Mouse (Mus musculus): ENCODE measurements around the gene Mpzl3. TPM values are rescaled to one million over a fixed set of nuclear protein-coding genes. Genes with fewer than 3 reads are reported as not detected.

Mpzl3 gene
- polyA plus RNA-seq, 1 experiment, result 0.47 TPM

DNA sequence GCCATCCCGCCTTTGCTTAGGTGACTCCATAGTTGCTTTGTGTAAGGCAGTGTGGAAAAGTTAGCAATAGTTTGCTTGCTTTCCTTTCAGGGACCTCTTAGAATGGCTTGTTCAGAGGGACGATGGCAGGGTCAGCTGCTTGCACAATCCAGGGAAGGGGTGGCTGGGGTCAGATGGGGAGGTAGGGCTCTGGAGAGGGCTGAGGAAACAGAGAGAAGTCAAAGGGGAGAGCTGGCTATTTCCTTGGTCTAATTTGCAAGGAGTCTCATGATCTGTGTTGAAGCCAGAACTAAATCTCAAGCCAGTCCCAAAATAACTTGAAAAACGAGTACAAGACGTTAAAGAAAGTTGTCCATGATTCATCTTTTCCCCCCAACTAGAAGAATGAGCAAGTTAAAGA, 37.7 kb downstream of the Mpzl3 start:
- TF ChIP-seq E2F4 (IDR thresholded peaks at IDR 0.05; ENCODE audit: insufficient read depth) (no peak), USF1 (IDR thresholded peaks at IDR 0.05; ENCODE audit: low read depth) (no peak), REST (IDR thresholded peaks at IDR 0.05; ENCODE audit: insufficient read depth, insufficient read length) (no peak), POLR2AphosphoS2 (IDR thresholded peaks at IDR 0.05; ENCODE audit: insufficient read length, low read depth) (no peak), TCF3 (IDR thresholded peaks at IDR 0.05; ENCODE audit: insufficient read length, low read depth) (no peak)

DNA sequence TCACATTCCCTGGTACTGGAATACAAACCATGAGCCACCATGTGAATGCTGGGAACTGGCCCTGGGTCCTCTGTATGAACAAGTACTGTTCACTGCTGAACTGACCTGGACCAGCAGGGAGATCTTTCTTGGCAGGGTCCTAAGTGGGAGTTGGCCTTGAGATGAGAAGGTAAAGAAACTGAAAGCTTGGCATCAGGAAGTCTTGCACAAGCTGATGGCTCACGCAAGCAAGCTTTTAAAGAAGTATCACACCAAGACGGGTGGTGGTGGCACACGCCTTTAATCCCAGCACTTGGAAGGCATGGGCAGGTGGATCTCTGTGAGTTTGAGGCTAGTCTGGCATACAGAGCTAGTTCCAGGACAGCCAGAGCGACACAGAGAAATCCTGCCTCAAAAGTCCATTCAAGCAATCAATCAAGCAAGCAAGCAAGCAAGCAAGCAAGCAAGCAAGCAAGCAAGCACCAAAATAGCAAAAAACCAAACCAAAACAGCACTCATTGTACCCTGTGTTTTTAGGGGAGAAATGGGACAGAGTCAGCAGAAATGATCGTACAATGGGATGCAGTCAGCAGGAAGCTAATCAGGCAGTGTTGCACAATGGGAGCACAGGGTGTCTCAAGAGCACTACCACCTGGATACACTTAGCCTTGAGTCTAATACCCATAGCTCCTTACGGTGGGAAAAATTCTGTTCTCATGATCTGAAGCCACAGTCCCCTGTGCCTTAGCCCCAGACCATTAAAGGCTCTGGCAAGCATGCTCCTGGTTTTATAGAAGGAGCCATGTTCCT, 40.4 kb downstream of the Mpzl3 start:
- Histone ChIP-seq H3K36me3 (ENCODE audit: control insufficient read depth, insufficient read depth) (no peaks in the 10 kb centered on the region), H3ac (ENCODE audit: control insufficient read depth, insufficient read length) (no peak overlapping the region), H3K27me3 (ENCODE audit: control insufficient read depth, insufficient read depth, insufficient read length) (peaks cover 83% of the 10 kb centered on the region), H3K79me2 (ENCODE audit: control insufficient read depth, insufficient read depth) (no peaks in the 10 kb centered on the region), H3K4me3 (no peak overlapping the region), H3K4me2 (ENCODE audit: low read depth) (no peak overlapping the region)
- TF ChIP-seq CEBPB (IDR thresholded peaks at IDR 0.05; ENCODE audit: insufficient read depth, poor library complexity, severe bottlenecking), result no peak
- TF ChIP-seq MYOG (IDR thresholded peaks at IDR 0.05; ENCODE audit: control insufficient read depth in 1 of 3, insufficient read depth in 1 of 3, insufficient read length in 2 of 3, low read depth in 2 of 3), result no peak
- no peak for TF ChIP-seq SRF (IDR thresholded peaks at IDR 0.05; ENCODE audit: control insufficient read depth, insufficient read length, low read depth)

More for the DNA sequence above, 37.7 kb downstream of the Mpzl3 start:
- no peak overlapping the region for H3ac ChIP-seq (ENCODE audit: control insufficient read depth, insufficient read length)
- H3K79me2 ChIP-seq (ENCODE audit: control insufficient read depth, insufficient read depth), result no peaks in the 10 kb centered on the region
- H3K27me3 ChIP-seq (ENCODE audit: control insufficient read depth, insufficient read depth, insufficient read length), result peaks cover 68% of the 10 kb centered on the region
- H3K36me3 ChIP-seq (ENCODE audit: control insufficient read depth, insufficient read depth), result no peaks in the 10 kb centered on the region
- H3K4me3 ChIP-seq, result no peak overlapping the region
- no peak overlapping the region for H3K4me2 ChIP-seq (ENCODE audit: low read depth)

DNA sequence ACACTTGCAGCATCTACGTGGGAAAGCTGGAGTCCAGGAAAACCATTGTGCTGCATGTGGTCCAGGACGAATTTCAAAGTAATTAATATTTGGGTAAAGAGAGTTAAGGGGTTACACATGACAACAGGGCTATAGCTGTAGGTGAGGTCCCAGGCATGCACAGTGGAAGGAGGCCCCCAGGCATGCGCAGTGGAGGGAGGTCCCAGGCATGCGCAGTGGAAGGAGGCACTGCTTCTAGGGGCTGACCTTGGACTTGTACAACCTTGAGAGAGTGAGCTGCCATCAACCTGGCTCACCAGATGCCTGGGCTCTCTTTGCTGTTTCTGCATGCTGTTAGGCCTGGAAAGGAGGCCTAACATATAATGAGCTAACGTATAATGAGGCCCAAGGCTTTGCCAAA, 42.9 kb downstream of the Mpzl3 start:
- no peaks in the 10 kb centered on the region for H3K79me2 ChIP-seq (ENCODE audit: control insufficient read depth, insufficient read depth)
- no peaks in the 10 kb centered on the region for H3K36me3 ChIP-seq (ENCODE audit: control insufficient read depth, insufficient read depth)
- TF ChIP-seq MYOG (IDR thresholded peaks at IDR 0.05; ENCODE audit: control insufficient read depth in 1 of 3, insufficient read depth in 1 of 3, insufficient read length in 2 of 3, low read depth in 2 of 3), result no peak
- no peak for TF ChIP-seq REST (IDR thresholded peaks at IDR 0.05; ENCODE audit: insufficient read depth, insufficient read length)
- no peak for TF ChIP-seq MYOD1 (IDR thresholded peaks at IDR 0.05; ENCODE audit: control insufficient read depth in 1 of 3, insufficient read length in 2 of 3, low read depth in 2 of 3)
- no peak for TF ChIP-seq POLR2AphosphoS2 (IDR thresholded peaks at IDR 0.05; ENCODE audit: insufficient read length, low read depth)
- TF ChIP-seq E2F4 (IDR thresholded peaks at IDR 0.05; ENCODE audit: insufficient read depth), result no peak
- TF ChIP-seq MAX (IDR thresholded peaks at IDR 0.05; ENCODE audit: low read depth), result no peak
- TF ChIP-seq USF1 (IDR thresholded peaks at IDR 0.05; ENCODE audit: low read depth), result no peak
- TF ChIP-seq CEBPB (IDR thresholded peaks at IDR 0.05; ENCODE audit: insufficient read depth, poor library complexity, severe bottlenecking), result no peak
- no peak for TF ChIP-seq POLR2A (IDR thresholded peaks at IDR 0.05; ENCODE audit: insufficient read length, low read depth)
- TF ChIP-seq SRF (IDR thresholded peaks at IDR 0.05; ENCODE audit: control insufficient read depth, insufficient read length, low read depth), result no peak
- no peak for TF ChIP-seq TCF3 (IDR thresholded peaks at IDR 0.05; ENCODE audit: insufficient read length, low read depth)
- TF ChIP-seq TCF12 (IDR thresholded peaks at IDR 0.05; ENCODE audit: insufficient read depth, poor library complexity, severe bottlenecking), result no peak
- H3K4me2 ChIP-seq (ENCODE audit: low read depth), result no peak overlapping the region
- H3ac ChIP-seq (ENCODE audit: control insufficient read depth, insufficient read length), result no peak overlapping the region
- no peak overlapping the region for H3K4me3 ChIP-seq
- peaks cover 70% of the 10 kb centered on the region for H3K27me3 ChIP-seq (ENCODE audit: control insufficient read depth, insufficient read depth, insufficient read length)

DNA sequence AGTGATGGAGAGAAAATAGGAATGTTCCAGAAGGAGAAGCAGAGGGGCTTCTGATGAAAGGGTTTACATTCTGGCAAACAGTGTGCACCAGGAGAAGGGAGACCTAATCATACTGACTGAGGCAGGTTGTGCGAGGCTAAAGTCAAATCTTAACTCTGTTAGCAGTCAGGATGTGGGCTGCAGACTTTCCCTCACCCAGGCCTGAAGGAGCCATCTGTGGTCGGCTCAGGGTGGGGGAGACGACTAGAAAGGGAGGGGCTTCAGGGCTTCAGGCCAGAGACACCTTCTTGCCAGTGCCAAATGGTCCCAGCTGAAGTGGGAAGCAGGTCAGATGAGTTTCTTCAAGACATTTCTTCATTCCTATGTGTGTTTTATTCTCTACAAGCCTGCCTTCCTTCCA, 43.4 kb downstream of the Mpzl3 start:
- H3K4me3 ChIP-seq, result no peak overlapping the region
- no peak overlapping the region for H3K4me2 ChIP-seq (ENCODE audit: low read depth)
- no peaks in the 10 kb centered on the region for H3K79me2 ChIP-seq (ENCODE audit: control insufficient read depth, insufficient read depth)
- H3K27me3 ChIP-seq (ENCODE audit: control insufficient read depth, insufficient read depth, insufficient read length), result peaks cover 65% of the 10 kb centered on the region
- no peak for TF ChIP-seq MYOD1 (IDR thresholded peaks at IDR 0.05; ENCODE audit: control insufficient read depth in 1 of 3, insufficient read length in 2 of 3, low read depth in 2 of 3)
- TF ChIP-seq POLR2AphosphoS2 (IDR thresholded peaks at IDR 0.05; ENCODE audit: insufficient read length, low read depth), result no peak
- no peak for TF ChIP-seq TCF12 (IDR thresholded peaks at IDR 0.05; ENCODE audit: insufficient read depth, poor library complexity, severe bottlenecking)
- TF ChIP-seq USF1 (IDR thresholded peaks at IDR 0.05; ENCODE audit: low read depth), result no peak
- H3ac ChIP-seq (ENCODE audit: control insufficient read depth, insufficient read length), result no peak overlapping the region
- H3K36me3 ChIP-seq (ENCODE audit: control insufficient read depth, insufficient read depth), result no peaks in the 10 kb centered on the region

DNA sequence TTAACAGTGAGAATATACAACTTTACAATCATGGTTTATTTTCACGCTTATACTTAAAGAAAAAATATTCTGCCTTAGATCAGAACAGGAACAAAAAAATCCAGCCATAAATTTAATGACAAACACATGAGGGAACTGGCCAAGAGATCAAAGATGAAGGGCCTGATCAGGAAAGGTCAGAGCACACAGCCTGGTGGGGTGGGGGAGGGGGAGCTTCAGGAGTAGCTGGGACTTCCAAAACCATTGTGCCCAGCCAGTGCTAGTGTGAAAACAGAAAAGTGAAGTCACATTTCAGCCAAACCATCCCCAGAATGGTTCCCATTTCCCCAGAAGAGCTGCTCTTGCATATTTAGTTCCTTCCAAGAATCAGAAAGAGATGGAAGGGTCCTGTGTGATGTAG, 47.5 kb downstream of the Mpzl3 start:
- peaks cover 59% of the 10 kb centered on the region for H3K27me3 ChIP-seq (ENCODE audit: control insufficient read depth, insufficient read depth, insufficient read length)
- H3K36me3 ChIP-seq (ENCODE audit: control insufficient read depth, insufficient read depth), result no peaks in the 10 kb centered on the region
- H3K79me2 ChIP-seq (ENCODE audit: control insufficient read depth, insufficient read depth), result no peaks in the 10 kb centered on the region
- H3ac ChIP-seq (ENCODE audit: control insufficient read depth, insufficient read length), result no peak overlapping the region
- H3K4me3 ChIP-seq, result no peak overlapping the region
- H3K4me2 ChIP-seq (ENCODE audit: low read depth), result no peak overlapping the region
- TF ChIP-seq CEBPB (IDR thresholded peaks at IDR 0.05; ENCODE audit: insufficient read depth, poor library complexity, severe bottlenecking) (no peak), E2F4 (IDR thresholded peaks at IDR 0.05; ENCODE audit: insufficient read depth) (no peak), USF1 (IDR thresholded peaks at IDR 0.05; ENCODE audit: low read depth) (no peak), MAX (IDR thresholded peaks at IDR 0.05; ENCODE audit: low read depth) (no peak), TCF12 (IDR thresholded peaks at IDR 0.05; ENCODE audit: insufficient read depth, poor library complexity, severe bottlenecking) (no peak), POLR2AphosphoS2 (IDR thresholded peaks at IDR 0.05; ENCODE audit: insufficient read length, low read depth) (no peak), POLR2A (IDR thresholded peaks at IDR 0.05; ENCODE audit: insufficient read length, low read depth) (no peak), TCF3 (IDR thresholded peaks at IDR 0.05; ENCODE audit: insufficient read length, low read depth) (no peak), SRF (IDR thresholded peaks at IDR 0.05; ENCODE audit: control insufficient read depth, insufficient read length, low read depth) (no peak), REST (IDR thresholded peaks at IDR 0.05; ENCODE audit: insufficient read depth, insufficient read length) (no peak), MYOG (IDR thresholded peaks at IDR 0.05; ENCODE audit: control insufficient read depth in 1 of 3, insufficient read depth in 1 of 3, insufficient read length in 2 of 3, low read depth in 2 of 3) (no peak), MYOD1 (IDR thresholded peaks at IDR 0.05; ENCODE audit: control insufficient read depth in 1 of 3, insufficient read length in 2 of 3, low read depth in 2 of 3) (no peak)

Measured in myocyte (in vitro differentiated cells).